Mouse (Mus musculus): Measurements from ENCODE around the gene Ttc23l.

DNA sequence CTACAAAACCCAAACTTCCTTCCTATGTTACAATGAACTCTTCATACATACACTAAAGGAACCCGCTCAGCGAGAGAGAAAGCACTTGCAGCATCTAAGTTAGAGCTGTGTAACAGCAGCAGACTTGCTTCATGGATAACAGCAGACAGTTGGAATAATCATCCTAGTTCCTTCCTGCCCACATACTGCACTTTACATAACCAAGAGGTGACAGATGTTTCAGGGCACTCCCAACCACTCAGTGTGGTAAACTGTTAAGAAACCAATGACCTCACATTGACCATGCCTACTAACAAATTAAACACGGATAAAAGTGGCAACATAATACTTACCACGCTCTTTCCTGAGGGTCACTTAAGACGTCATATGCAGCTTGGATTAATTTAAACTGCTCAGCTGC lies 94.9 kb downstream of the Ttc23l start:
- TF ChIP-seq GATA1 (IDR thresholded peaks at IDR 0.05; ENCODE audit: low read length) (no peak), TAL1 (IDR thresholded peaks at IDR 0.05; ENCODE audit: low read length) (no peak)

Data from erythroblast, embryonic 14.5 days (primary cell).